Mouse (Mus musculus) liver, adult 2 months (tissue): ENCODE results near the gene P2ry13. TPM values are rescaled to one million over a fixed set of nuclear protein-coding genes. Genes with fewer than 3 reads are reported as not detected.
A peak's percentile ranks its signal among the peaks of the same experiment; 100 is the strongest.

Source experiments
- DNase-seq: peaks from one replicate; pipeline ENCODE4 v3.0.0-alpha.2; 2011; ENCODE audit warnings: low read depth, low spot score; ENCODE audit errors: extremely low read depth
- H3K27ac ChIP-seq: fragments of 200-500 bp; replicated peaks from 2 replicates; pipeline ENCODE4 v1.5.1; 2012; ENCODE audit warnings: low read depth, mild to moderate bottlenecking, control low read depth, inconsistent platforms, low read length; ENCODE audit not compliant: insufficient read depth
- H3K27me3 ChIP-seq: fragments of 200-500 bp; 2 replicates; pipeline ENCODE4 v1.6.1; 2012; ENCODE audit warnings: mild to moderate bottlenecking, moderate library complexity, low read length, inconsistent platforms; ENCODE audit not compliant: control insufficient read depth, insufficient read depth
- H3K36me3 ChIP-seq: fragments of 200-500 bp; 2 replicates; pipeline ENCODE4 v1.6.1; 2012; ENCODE audit warnings: low read length, inconsistent platforms; ENCODE audit not compliant: control insufficient read depth, insufficient read depth
- H3K4me1 ChIP-seq: fragments of 200-500 bp; 2 replicates; pipeline ENCODE4 v1.6.1; 2011; ENCODE audit warnings: low read length; ENCODE audit not compliant: control insufficient read depth, insufficient read depth
- H3K4me3 ChIP-seq: fragments of 200-500 bp; 2 replicates; pipeline ENCODE4 v1.5.1; 2011; ENCODE audit warnings: low read depth, mild to moderate bottlenecking, control low read depth, low read length, moderate library complexity; ENCODE audit not compliant: insufficient read depth
- H3K79me2 ChIP-seq: fragments of 200-500 bp; 2 replicates; pipeline ENCODE4 v1.6.1; 2012; ENCODE audit warnings: inconsistent platforms, mild to moderate bottlenecking, low read length, moderate library complexity; ENCODE audit not compliant: control insufficient read depth, insufficient read depth
- H3K9ac ChIP-seq: fragments of 200-500 bp; 2 replicates; pipeline ENCODE4 v1.6.1; 2012; ENCODE audit warnings: low read depth, mild to moderate bottlenecking, control low read depth, inconsistent platforms, low read length
- CTCF ChIP-seq: fragments of 200-500 bp; IDR thresholded peaks from 2 replicates; pipeline ENCODE4 v1.5.1; 2011; ENCODE audit warnings: low read depth, low read length, control low read depth
- POLR2A ChIP-seq: fragments of 200-500 bp; IDR thresholded peaks from 2 replicates; pipeline ENCODE4 v1.6.1; 2011; ENCODE audit warnings: low read length, control low read depth; ENCODE audit not compliant: insufficient read depth; ENCODE audit errors: extremely low read depth
- WGBS: fragments of 180-500 bp; shearing (Covaris S2); methylation state at CpG from one replicate; pipeline ENCODE4 v1.1.7; 2018; 5-methylcytosine and 5-hydroxymethylcytosine counted together
- polyA plus RNA-seq: library from polyadenylated mRNA; depleted of rRNA; stranded (reverse); fragments of >200 nt; gene quantifications from 2 replicates; pipeline ENCODE4 v1.2.3, GENCODE M21; 2012
- total RNA-seq: library from RNA; depleted of rRNA; stranded (reverse); fragments of >200 nt; gene quantifications from 2 replicates; pipeline ENCODE4 v1.2.3, GENCODE M21; 2014

P2ry13 gene
- total and polyA plus RNA-seq, 2 experiments: 1.6 to 5.2 TPM

GRCm38 (mm10) chr3:59217211-59217610 lies 6.5 kb upstream of the P2ry13 start:
- Histone ChIP-seq H3K4me1 (no peaks in the 10 kb centered on the region), H3K4me3 (no peak overlapping the region), H3K27me3 (no peaks in the 10 kb centered on the region), H3K27ac (no peak overlapping the region), H3K9ac (no peak overlapping the region), H3K36me3 (no peaks in the 10 kb centered on the region), H3K79me2 (no peaks in the 10 kb centered on the region)
- TF ChIP-seq CTCF (no peak), POLR2A (no peak)
- 69% methylated on average over 10 of the region's 10 CpGs for WGBS
- DNase-seq: no peak

GRCm38 (mm10) chr3:59212404-59212803 lies 1.7 kb upstream of the P2ry13 start:
- Histone ChIP-seq H3K27me3 (no peaks in the 10 kb centered on the region), H3K27ac (no peak overlapping the region), H3K4me1 (no peaks in the 10 kb centered on the region), H3K36me3 (no peaks in the 10 kb centered on the region), H3K4me3 (no peak overlapping the region), H3K79me2 (no peaks in the 10 kb centered on the region), H3K9ac (no peak overlapping the region)
- TF ChIP-seq CTCF (no peak), POLR2A (no peak)
- peak; percentile 25 for DNase-seq

GRCm38 (mm10) chr3:59211784-59212183 lies 1.1 kb upstream of the P2ry13 start:
- no peak overlapping the region for H3K9ac ChIP-seq
- no peaks in the 10 kb centered on the region for H3K27me3 ChIP-seq
- WGBS: 90% methylated on average over 8 of the region's 8 CpGs
- no peaks in the 10 kb centered on the region for H3K36me3 ChIP-seq
- no peaks in the 10 kb centered on the region for H3K79me2 ChIP-seq
- TF ChIP-seq POLR2A (no peak), CTCF (no peak)
- no peaks in the 10 kb centered on the region for H3K4me1 ChIP-seq
- 0 out of 2 replicates have a peak overlapping the region, but pooled peaks have one; percentile 23 for H3K27ac ChIP-seq
- peak; percentile 31 for DNase-seq
- H3K4me3 ChIP-seq: no peak overlapping the region

GRCm38 (mm10) chr3:59210089-59210488 lies 593 bp downstream of the P2ry13 start:
- 74% methylated on average over 8 of the region's 8 CpGs for WGBS
- no peaks in the 10 kb centered on the region for H3K79me2 ChIP-seq
- peak overlapping the region; percentile 30 for H3K9ac ChIP-seq
- no peak for DNase-seq
- H3K36me3 ChIP-seq: no peaks in the 10 kb centered on the region
- H3K4me1 ChIP-seq: no peaks in the 10 kb centered on the region
- 0 out of 2 replicates have a peak overlapping the region, but pooled peaks have one; percentile 27 for H3K27ac ChIP-seq
- no peaks in the 10 kb centered on the region for H3K27me3 ChIP-seq
- H3K4me3 ChIP-seq: peak overlapping the region; percentile 34
- TF ChIP-seq POLR2A (no peak), CTCF (no peak)

- Histone ChIP-seq H3K4me3 (peak overlapping the region; percentile 17; the same call in 1 of the 2 replicates), H3K36me3 (no peaks in the 10 kb centered on the region), H3K4me1 (no peaks in the 10 kb centered on the region), H3K27me3 (no peaks in the 10 kb centered on the region), H3K27ac (no peak overlapping the region), H3K9ac (no peak overlapping the region), H3K79me2 (no peaks in the 10 kb centered on the region)
- DNase-seq: peak; percentile 66
- 59% methylated on average over 4 of the region's 4 CpGs for WGBS
- TF ChIP-seq POLR2A (no peak), CTCF (peak; percentile 56)
Observed at GRCm38 (mm10) chr3:59208650-59209548, 1.8 kb downstream of the P2ry13 start.

- H3K36me3 ChIP-seq: no peaks in the 10 kb centered on the region
- TF ChIP-seq POLR2A (no peak), CTCF (no peak)
- no peak overlapping the region for H3K27ac ChIP-seq
- no peaks in the 10 kb centered on the region for H3K27me3 ChIP-seq
- H3K79me2 ChIP-seq: no peaks in the 10 kb centered on the region
- H3K9ac ChIP-seq: no peak overlapping the region
- H3K4me3 ChIP-seq: no peak overlapping the region
- WGBS: 80% methylated on average over 4 of the region's 4 CpGs
- no peak for DNase-seq
- no peaks in the 10 kb centered on the region for H3K4me1 ChIP-seq
Observed at GRCm38 (mm10) chr3:59205941-59206340, 4.7 kb downstream of the P2ry13 start.
